Mouse (Mus musculus): ENCODE measurements around the gene Luzp1.

Luzp1 gene

DNA sequence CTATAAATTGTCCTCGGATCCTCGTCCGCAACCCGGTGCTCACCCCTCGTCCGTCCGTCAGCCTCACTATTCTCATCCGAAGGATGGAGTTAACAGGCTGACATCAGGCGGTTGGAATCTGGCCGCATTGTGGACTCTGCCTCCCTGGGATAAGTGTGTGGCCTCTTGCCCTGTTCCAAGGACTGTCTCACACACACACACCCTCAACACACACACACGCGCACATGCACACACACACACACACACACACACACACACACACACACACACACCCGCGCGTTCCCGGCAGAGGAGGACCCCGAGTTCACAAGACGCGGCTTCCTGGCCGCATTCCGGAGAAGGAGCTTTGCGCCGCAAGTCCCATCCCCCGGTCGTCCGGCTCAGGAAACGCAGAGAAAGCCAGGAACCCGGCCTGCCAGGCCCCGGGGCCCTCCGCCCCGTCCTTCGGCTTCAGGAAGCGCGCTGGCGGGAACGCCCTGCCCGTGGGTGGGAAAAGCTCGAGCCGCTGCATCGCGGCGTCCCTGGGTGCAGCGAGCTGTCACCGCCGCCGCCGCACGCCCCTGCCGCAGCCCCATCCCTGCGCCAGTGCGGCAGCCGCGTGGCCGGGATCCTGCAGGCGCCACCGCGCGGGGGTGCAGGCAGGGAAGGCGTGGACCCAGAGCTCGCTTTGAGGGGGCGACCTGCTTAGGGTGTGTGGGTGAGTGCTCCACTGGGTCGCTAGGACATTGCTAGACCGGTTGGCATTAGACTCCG is 7.3 kb upstream of the Luzp1 start, which contains the start of gene 6030445D17Rik:
Gene 6030445D17Rik (plus strand): TSS at position 165 of the 753 bp plus-strand sequence.
- peak; percentile 49 for DNase-seq (ENCODE audit: low spot score)

DNA sequence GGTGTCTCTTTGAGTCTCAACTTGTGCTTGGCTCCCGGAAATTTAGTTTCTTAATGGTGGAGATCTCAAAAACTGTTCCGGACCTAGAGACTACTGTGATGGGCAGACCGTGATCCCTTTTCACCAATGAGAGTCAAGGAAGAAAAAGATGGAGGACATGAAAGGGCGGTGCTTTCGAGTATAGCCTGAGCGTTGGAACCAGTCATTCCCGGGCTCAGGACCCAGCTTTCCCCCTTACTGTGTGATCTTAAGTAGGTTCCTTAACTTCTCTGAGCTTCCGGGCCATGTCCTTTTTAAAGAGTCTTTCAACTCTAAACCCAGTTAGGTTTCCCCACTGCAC is 6.8 kb upstream of the Luzp1 start:
- DNase-seq (ENCODE audit: low spot score), result no peak

GRCm38 (mm10) chr4:136463436-136463835 is 6.1 kb upstream of the Luzp1 start:
- no peak for DNase-seq (ENCODE audit: low spot score)

DNA sequence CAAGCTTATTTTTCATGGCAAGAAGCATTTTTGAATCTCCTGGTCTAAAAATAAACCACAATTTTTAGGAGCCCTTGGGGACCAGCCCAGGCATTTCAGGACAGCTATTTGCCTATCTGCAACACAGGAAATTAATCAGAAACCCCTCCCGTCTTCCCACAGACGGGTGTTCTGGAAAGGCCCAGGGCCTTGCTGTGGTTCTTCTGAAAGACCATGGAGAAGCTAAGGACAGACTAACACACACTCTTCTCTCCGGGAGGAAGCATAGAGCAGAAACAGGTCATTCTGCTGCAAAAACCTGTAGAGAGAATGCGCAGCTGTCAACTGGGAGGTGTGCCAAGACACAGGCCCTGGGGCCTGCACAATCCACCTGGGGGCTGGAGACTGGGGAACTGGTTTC is 3.3 kb upstream of the Luzp1 start:
- no peak for DNase-seq (ENCODE audit: low spot score)

DNA sequence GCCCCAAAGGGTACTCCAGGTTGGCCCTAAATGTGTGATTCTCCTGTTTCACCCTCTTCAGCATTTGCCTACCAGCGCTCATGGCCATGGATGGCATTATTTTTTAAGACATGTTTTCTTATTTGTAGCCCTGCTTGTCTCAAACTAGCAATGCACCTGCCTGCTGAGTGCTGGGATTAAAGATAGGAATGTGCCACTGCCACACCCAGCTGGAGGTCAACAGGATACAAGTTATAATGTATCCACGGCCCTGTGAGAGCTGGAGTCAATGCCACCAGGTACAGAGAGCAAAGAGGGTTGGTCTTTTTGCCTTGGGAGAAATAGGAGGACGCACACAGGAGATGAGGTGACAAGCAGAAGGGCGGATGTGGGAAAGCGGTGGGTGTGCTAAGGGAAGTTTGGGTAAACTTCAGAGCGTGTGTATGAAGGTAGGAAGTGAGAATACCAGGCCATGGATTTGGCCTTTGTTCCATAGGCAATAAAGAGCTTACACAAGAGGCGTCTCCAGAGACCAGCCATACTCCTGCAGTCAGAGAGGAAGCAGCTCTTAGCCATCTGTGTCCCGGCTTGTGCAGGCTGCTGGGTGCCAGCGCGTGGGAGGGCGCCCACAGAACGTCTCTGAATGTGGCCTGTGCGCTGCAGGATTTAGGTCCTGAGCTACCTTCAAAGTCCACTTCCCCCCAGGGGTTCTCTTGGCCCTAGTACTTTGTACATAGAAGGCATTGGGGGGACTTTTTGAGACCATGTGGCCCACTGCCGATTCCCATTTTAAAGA is 821 bp upstream of the Luzp1 start:
- no peak for DNase-seq (ENCODE audit: low spot score)

- DNase-seq (ENCODE audit: low spot score), result no peak
Measured at GRCm38 (mm10) chr4:136469941-136470346, 383 bp downstream of the Luzp1 start.

GRCm38 (mm10) chr4:136470347-136471071 is 948 bp downstream of the Luzp1 start:
- no peak for DNase-seq (ENCODE audit: low spot score)

DNA sequence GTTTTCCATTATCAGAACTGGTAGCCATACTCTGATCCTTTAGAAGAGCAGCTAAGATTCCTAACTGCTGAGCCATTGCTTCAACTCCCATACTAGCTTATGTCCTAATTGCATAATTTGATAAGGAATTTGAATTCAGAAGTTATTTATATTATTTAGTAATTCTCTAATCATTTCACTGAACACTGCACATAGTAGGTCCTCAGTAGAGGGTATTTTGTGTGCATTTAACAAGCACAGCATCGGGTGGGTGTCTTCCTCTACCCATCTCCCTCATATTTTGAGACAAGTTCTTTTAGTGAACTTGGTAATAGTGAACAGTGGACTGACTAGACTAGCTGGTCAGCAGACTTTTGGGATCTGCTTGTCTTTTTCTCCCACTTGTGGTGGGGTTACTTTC is 7.1 kb downstream of the Luzp1 start:
- no peak for DNase-seq (ENCODE audit: low spot score)

GRCm38 (mm10) chr4:136486549-136486948 is 17.0 kb downstream of the Luzp1 start:
- no peak for DNase-seq (ENCODE audit: low spot score)

DNA sequence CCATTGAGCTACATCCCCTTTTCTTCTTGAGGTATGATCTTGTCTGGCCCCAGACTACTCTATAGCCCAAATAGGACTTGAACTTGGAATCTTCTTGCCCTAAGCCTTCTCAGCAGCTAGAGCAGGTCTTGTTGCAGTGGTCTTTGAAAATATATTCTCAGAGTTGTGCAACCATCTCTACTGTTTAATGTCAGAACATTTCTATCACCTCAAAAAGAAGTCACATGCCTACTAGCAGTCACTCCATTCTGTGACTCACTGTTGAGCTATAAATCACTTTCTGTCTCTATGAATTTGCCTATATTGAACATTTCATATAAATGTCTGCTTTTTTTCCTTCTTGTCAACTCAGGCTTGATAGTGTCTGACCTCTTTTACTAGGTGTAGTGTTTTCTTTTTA is 26.4 kb downstream of the Luzp1 start:
- no peak for DNase-seq (ENCODE audit: low spot score)

- no peak for DNase-seq (ENCODE audit: low spot score)
Measured at GRCm38 (mm10) chr4:136505426-136506215, 36.1 kb downstream of the Luzp1 start.

- no peak for DNase-seq (ENCODE audit: low spot score)
Measured at GRCm38 (mm10) chr4:136509857-136510256, 40.3 kb downstream of the Luzp1 start.

DNA sequence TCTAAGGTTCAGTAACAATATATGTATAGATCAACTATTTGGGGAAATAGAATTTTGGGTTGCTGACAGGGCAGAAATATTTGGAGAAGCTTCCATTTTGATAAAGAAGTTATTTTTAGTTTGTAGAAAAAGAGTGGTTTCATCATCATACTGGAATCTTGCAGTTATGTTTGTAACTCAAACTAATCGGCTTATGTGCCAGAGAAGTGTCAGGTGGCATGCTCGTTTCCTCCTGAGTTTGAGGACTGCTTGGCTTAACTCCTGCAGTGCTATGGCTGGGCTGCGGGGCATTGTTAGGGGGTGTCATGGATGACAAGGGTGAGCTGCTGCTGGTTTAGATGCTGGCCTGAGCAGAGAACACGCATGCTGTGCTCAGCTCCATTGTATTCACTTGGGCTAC is 42.1 kb downstream of the Luzp1 start:
- no peak for DNase-seq (ENCODE audit: low spot score)

DNA sequence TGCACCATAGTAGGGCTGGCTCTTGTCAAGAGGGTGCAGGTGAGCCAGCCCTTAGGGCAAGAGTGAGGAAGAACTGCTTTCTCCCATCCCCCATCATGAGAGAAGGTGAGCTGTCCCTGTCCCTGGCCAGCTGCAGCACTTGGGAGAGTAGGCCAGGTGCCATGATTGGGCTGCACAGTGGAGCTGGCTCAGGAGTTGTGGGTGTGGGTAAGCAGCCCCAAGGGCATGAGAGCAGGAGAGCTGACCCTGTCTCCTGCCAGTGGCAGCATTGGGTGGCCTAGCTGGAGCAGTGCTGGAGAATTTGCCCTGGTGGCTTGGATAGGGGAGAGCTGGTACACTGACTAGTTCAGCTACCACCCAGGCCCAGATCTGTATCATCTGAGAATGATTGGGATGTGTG is 43.3 kb downstream of the Luzp1 start:
- no peak for DNase-seq (ENCODE audit: low spot score)

DNA sequence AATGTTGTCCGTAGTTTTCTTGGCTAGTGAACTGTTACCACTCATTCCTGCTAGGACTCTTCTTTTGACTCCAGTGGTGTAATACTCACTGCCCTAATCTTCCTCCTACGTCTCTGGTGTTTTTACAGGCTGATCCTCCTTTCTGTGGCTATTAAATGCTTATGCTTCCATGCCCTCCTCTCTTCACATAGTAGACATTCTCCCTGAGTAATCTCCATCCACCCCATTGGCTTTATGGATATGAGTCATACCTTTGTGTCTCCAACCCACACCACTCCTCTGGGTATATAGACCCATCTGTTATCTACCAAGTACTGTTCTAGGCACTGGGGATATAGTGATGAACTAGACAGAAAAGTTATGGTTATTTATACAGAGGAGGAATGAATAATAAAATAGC is 48.6 kb downstream of the Luzp1 start:
- no peak for DNase-seq (ENCODE audit: low spot score)

DNA sequence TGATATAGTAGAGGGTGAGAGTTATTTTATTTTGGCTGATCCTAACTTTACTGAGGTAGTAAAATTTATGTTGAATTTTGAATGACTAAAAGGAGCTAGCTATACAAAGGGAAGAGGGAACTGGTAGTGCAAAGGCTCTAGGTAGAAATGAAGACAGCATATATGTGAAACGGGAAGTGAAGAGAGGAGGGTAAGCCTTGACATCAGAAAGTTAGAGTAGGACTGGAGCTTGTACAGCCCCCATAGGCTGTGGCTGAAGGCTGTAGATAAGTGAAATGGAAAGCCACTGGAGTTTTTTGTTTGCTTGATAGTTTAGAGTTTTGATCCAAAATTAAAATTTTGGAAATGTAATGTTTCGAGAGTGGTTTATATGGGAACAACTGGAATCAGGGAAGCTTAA is 49.0 kb downstream of the Luzp1 start:
- DNase-seq (ENCODE audit: low spot score), result no peak

DNA sequence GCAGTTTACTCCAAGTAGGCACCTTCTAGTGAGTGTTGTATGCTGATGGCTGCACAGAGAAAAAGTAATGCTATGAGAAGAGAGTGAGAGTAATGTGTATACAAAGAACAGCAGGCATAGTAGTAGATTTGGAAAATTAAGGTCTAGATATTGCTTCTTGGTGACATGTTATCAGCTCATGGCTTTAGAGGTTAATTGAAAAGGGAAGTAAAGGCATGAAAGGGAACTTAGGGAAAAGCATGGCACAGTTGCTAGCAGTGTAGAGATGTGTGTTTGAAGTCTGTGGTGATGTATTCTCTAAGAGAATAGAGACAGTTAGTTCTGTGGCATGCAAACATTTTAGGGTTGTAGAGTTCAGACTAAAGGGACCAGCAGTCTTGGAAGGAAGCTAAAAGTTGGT is 50.3 kb downstream of the Luzp1 start:
- DNase-seq (ENCODE audit: low spot score), result no peak

- DNase-seq (ENCODE audit: low spot score), result no peak
Measured at GRCm38 (mm10) chr4:136521898-136522297, 52.3 kb downstream of the Luzp1 start.

- DNase-seq (ENCODE audit: low spot score), result no peak
Measured at GRCm38 (mm10) chr4:136524309-136524708, 54.7 kb downstream of the Luzp1 start.

DNA sequence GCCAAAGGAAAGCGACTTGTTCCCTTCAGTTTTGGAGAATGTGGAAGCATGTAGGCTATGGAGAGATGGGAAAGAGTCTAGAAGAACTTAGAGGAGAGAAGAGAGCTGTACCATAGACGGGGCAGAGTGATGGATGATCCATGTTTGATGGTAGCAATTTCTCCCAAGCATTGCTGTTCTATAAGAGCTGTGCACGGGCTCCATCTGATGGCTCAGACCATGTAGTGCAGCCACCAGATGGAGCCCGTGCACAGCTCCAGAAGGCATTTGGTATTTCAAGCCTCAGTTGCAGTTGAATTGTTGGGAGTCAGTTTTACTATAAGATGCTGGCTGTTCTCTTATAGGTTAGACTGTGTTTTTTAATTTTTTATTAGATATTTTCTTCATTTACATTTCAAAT is 56.9 kb downstream of the Luzp1 start:
- no peak for DNase-seq (ENCODE audit: low spot score)

GRCm38 (mm10) chr4:136545151-136545550 is 75.6 kb downstream of the Luzp1 start:
- DNase-seq (ENCODE audit: low spot score), result no peak

Measured in ovary, adult 18-20 months (tissue).